Mouse (Mus musculus): ENCODE data around the gene Carhsp1. TPM values are rescaled to one million over a fixed set of nuclear protein-coding genes. Genes with fewer than 3 reads are reported as not detected.

Carhsp1 gene
- total and polyA plus RNA-seq, 3 experiments = 19.5 to 28.0 TPM; not detected in 1

- TF ChIP-seq POLR2AphosphoS5 (IDR thresholded peaks at IDR 0.05; ENCODE audit: borderline replicate concordance, low read depth, low read length) (no peak), TAL1 (IDR thresholded peaks at IDR 0.05; ENCODE audit: low read length) (no peak), MEF2A (IDR thresholded peaks at IDR 0.05; ENCODE audit: extremely low read depth, insufficient replicate concordance, low read depth, low read length, poor library complexity, severe bottlenecking) (no peak), RCOR1 (IDR thresholded peaks at IDR 0.05; ENCODE audit: low read depth, low read length) (no peak)
These were observed 28.1 kb downstream of the Carhsp1 start (continued) for GRCm38 (mm10) chr16:8643855-8644254.

GRCm38 (mm10) chr16:8639466-8640191 lies 32.3 kb downstream of the Carhsp1 start:
- TF ChIP-seq TCF12 (IDR thresholded peaks at IDR 0.05; ENCODE audit: low read depth, low read length) (0 out of 2 replicates have a peak, but pooled peaks have one; percentile 37), SIN3A (IDR thresholded peaks at IDR 0.05; ENCODE audit: low read length) (peak; percentile 59), TAL1 (IDR thresholded peaks at IDR 0.05; ENCODE audit: low read length) (0 out of 2 replicates have a peak, but pooled peaks have one; percentile 19), TBP (IDR thresholded peaks at IDR 0.05; ENCODE audit: low read depth, low read length) (no peak), BHLHE40 (IDR thresholded peaks at IDR 0.05; ENCODE audit: borderline replicate concordance, low read depth, low read length) (peak; percentile 94), JUND (IDR thresholded peaks at IDR 0.05; ENCODE audit: low read depth, low read length) (no peak), EP300 (IDR thresholded peaks at IDR 0.05; ENCODE audit: low read depth in 1 of 2, low read length in 2 of 2) (peak; percentile 69 to 75), USF1 (IDR thresholded peaks at IDR 0.05; ENCODE audit: low read depth, low read length) (peak; percentile 88), GATA1 (IDR thresholded peaks at IDR 0.05; ENCODE audit: low read depth, low read length) (peak; percentile 92), MYB (IDR thresholded peaks at IDR 0.05; ENCODE audit: low read depth, low read length) (no peak), CHD1 (IDR thresholded peaks at IDR 0.05; ENCODE audit: low read depth, low read length) (no peak), MAZ (IDR thresholded peaks at IDR 0.05; ENCODE audit: low read depth, low read length) (no peak), ETS1 (IDR thresholded peaks at IDR 0.05; ENCODE audit: low read depth, low read length) (peak; percentile 68; the same call in 1 of the 2 replicates), MXI1 (IDR thresholded peaks at IDR 0.05; ENCODE audit: low read depth, low read length) (peak; percentile 86), RCOR1 (IDR thresholded peaks at IDR 0.05; ENCODE audit: low read depth, low read length) (peak; percentile 94), ZNF384 (IDR thresholded peaks at IDR 0.05; ENCODE audit: low read depth, low read length) (no peak), HCFC1 (IDR thresholded peaks at IDR 0.05; ENCODE audit: low read depth, low read length) (peak; percentile 45; the same call in 1 of the 2 replicates), MYC (IDR thresholded peaks at IDR 0.05; ENCODE audit: low read depth, low read length) (peak; percentile 84), MAFK (IDR thresholded peaks at IDR 0.05; ENCODE audit: borderline replicate concordance, low read depth, low read length) (no peak), USF2 (IDR thresholded peaks at IDR 0.05; ENCODE audit: borderline replicate concordance in 1 of 2, insufficient read depth in 1 of 2, low read depth in 1 of 2, low read length in 2 of 2) (0 out of 4 replicates have a peak, but pooled peaks of 1 of the 2 experiments have one; percentile 33), ZKSCAN1 (IDR thresholded peaks at IDR 0.05; ENCODE audit: low read depth, low read length) (no peak), MAX (IDR thresholded peaks at IDR 0.05; ENCODE audit: low read length) (peak; percentile 77)
- H3K4me1 ChIP-seq (ENCODE audit: control insufficient read depth in 1 of 2, insufficient read depth in 2 of 2, low read length in 2 of 2) = peaks cover 6 to 27% of the 10 kb centered on the region in 2 experiments; a peak in 3 of 4 replicates
- peaks cover 5 to 36% of the 10 kb centered on the region in 2 experiments; a peak in 3 of 4 replicates for H3K36me3 ChIP-seq (ENCODE audit: control insufficient read depth in 1 of 2, insufficient read depth in 2 of 2, low read length in 2 of 2)
- H3K27ac ChIP-seq (ENCODE audit: control insufficient read depth, low read depth, low read length) = peak overlapping the region; percentile 50
- H3K4me3 ChIP-seq (ENCODE audit: control insufficient read depth in 1 of 2, insufficient read depth in 1 of 2, low read depth in 2 of 2, low read length in 2 of 2) = peak overlapping the region in 1 of 2 experiments; percentile 8; a peak in 1 of 4 replicates
- no peaks in the 10 kb centered on the region for H3K27me3 ChIP-seq (ENCODE audit: control insufficient read depth in 1 of 2, insufficient read depth in 2 of 2, low read length in 2 of 2)
- H3K9ac ChIP-seq (ENCODE audit: control insufficient read depth, low read depth, low read length, poor library complexity, severe bottlenecking) = peak overlapping the region; percentile 40
- peaks cover 51% of the 10 kb centered on the region for H3K79me2 ChIP-seq (ENCODE audit: control insufficient read depth, insufficient read depth, low read length, poor library complexity)
- no peaks in the 10 kb centered on the region for H3K9me3 ChIP-seq (replicated peaks; ENCODE audit: insufficient read depth, low read length)
- peak; percentile 57 for DNase-seq (ENCODE audit: low read depth, low spot score)

Data from MEL (cell line).